Mouse (Mus musculus) ES-Bruce4 (cell line): ENCODE measurements around the gene Inpp5f. TPM values are rescaled to one million over a fixed set of nuclear protein-coding genes. Genes with fewer than 3 reads are reported as not detected.

ENCODE experiments used
- H3K27ac ChIP-seq: 2 replicates; pipeline ENCODE4 v1.5.1; 2012; ENCODE audit warnings: low read length, inconsistent platforms; ENCODE audit not compliant: insufficient read depth
- H3K27me3 ChIP-seq: 2 replicates; pipeline ENCODE4 v1.6.1; 2012; ENCODE audit warnings: mild to moderate bottlenecking, low read length, inconsistent platforms; ENCODE audit not compliant: control insufficient read depth, poor library complexity, insufficient read depth, severe bottlenecking
- H3K36me3 ChIP-seq: 2 replicates; pipeline ENCODE4 v1.6.1; 2012; ENCODE audit warnings: inconsistent platforms, mild to moderate bottlenecking, low read length, moderate library complexity; ENCODE audit not compliant: control insufficient read depth, poor library complexity, insufficient read depth, severe bottlenecking
- H3K4me1 ChIP-seq: one replicate; pipeline ENCODE4 v1.8.1; 2011; ENCODE audit warnings: low read length; ENCODE audit not compliant: control insufficient read depth, insufficient read depth
- H3K4me3 ChIP-seq: 2 replicates; pipeline ENCODE4 v1.5.1; 2011; ENCODE audit warnings: low read depth, mild to moderate bottlenecking, low read length
- H3K9ac ChIP-seq: 2 replicates; pipeline ENCODE4 v1.6.1; 2012; ENCODE audit warnings: low read depth, mild to moderate bottlenecking, inconsistent platforms; ENCODE audit not compliant: poor library complexity, severe bottlenecking
- H3K9me3 ChIP-seq: replicated peaks from 2 replicates; pipeline ENCODE4 v1.6.1; 2012; ENCODE audit warnings: mild to moderate bottlenecking, low read length, inconsistent platforms; ENCODE audit not compliant: control insufficient read depth, poor library complexity, insufficient read depth, severe bottlenecking
- CTCF ChIP-seq: IDR thresholded peaks from one replicate; pipeline ENCODE4 v1.8.1; 2011; ENCODE audit warnings: low read depth, low read length
- EP300 ChIP-seq: IDR thresholded peaks from 2 replicates; pipeline ENCODE4 v1.6.1; 2011; ENCODE audit warnings: low read depth, low read length; ENCODE audit not compliant: insufficient read depth
- POLR2A ChIP-seq: IDR thresholded peaks from one replicate; pipeline ENCODE4 v1.8.1; 2011; ENCODE audit warnings: low read length; ENCODE audit not compliant: insufficient read depth
- polyA plus RNA-seq: library from polyadenylated mRNA; stranded (reverse); fragments of >200 nt; gene quantifications from 2 replicates; pipeline ENCODE4 v1.2.4, GENCODE M21; 2011; ENCODE audit warnings: low read depth; ENCODE audit not compliant: missing spikeins, insufficient read depth, insufficient read length

Inpp5f gene
- polyA plus RNA-seq, 1 experiment: 40.6 TPM

DNA sequence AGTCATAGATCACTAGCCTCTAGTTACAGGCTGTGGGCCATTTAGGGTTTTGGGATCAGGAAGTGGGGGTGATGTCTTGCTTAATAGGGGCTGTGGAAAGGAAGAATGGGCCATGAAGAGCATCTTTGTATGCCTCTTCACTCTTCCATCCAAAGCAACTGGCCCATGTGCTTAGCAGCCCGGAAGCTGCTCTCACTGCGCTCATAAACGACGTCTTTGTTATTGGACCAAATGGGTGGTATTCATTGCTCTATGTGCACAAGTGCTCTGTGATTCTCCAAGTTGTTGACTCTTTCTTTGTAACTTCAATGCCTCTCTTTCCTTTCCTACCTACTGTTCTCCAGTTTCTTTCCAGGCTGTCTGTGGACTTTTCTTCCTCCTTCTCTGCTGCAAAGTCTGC, 39.1 kb upstream of the Inpp5f start:
- Histone ChIP-seq H3K9ac (no peak overlapping the region), H3K9me3 (no peaks in the 10 kb centered on the region), H3K27ac (no peak overlapping the region), H3K36me3 (no peaks in the 10 kb centered on the region), H3K27me3 (no peaks in the 10 kb centered on the region), H3K4me1 (no peaks in the 10 kb centered on the region), H3K4me3 (no peak overlapping the region)
- TF ChIP-seq POLR2A: no peak
- no peak for TF ChIP-seq CTCF
- no peak for TF ChIP-seq EP300

DNA sequence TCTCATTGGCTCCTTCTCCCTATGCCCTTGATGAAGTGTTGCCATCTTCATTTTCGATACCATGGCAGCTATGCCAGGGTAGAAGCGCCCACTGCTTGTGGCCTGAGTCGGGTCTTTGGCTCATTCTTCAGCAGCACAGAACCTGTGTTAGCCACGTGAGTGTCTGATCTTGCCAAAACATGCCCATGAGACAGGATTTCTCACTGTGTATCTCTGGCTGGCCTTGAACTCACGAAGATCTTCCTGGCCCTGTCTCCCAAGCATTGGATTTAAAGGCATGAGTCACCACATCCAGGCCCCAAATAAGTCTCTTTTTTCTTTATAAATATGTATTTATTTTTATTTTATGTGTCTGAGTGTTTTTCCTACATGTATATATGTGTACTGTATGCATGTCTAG, 35.9 kb upstream of the Inpp5f start:
- H3K9me3 ChIP-seq: peaks cover 3% of the 10 kb centered on the region; the same call in 1 of the 2 replicates
- no peaks in the 10 kb centered on the region for H3K4me1 ChIP-seq
- no peak overlapping the region for H3K9ac ChIP-seq
- TF ChIP-seq POLR2A (no peak), CTCF (no peak), EP300 (no peak)
- H3K4me3 ChIP-seq: no peak overlapping the region
- no peaks in the 10 kb centered on the region for H3K36me3 ChIP-seq
- H3K27ac ChIP-seq: no peak overlapping the region
- no peaks in the 10 kb centered on the region for H3K27me3 ChIP-seq

DNA sequence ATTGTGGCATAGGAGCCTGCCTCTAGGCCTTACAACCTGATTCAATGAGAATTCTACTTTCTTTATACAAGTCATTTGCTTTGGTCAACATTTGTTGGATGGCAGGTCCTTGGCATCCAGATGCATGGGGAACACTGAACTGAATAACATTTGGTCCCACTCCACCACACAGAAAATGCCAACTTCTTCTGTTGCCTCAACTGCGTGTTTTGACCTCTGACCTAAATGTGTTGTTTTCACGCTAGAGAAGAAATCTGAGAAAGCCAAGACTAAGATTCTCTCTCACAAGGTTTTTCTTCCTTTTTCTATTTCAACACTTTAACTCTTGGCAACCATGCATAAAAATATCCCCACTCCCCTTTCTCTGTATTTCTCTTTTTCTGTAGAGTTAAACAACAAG, 35.3 kb upstream of the Inpp5f start:
- Histone ChIP-seq H3K9me3 (peaks cover 3% of the 10 kb centered on the region; the same call in 1 of the 2 replicates), H3K4me1 (no peaks in the 10 kb centered on the region)
- TF ChIP-seq POLR2A: no peak
- TF ChIP-seq EP300: no peak
- no peak for TF ChIP-seq CTCF

DNA sequence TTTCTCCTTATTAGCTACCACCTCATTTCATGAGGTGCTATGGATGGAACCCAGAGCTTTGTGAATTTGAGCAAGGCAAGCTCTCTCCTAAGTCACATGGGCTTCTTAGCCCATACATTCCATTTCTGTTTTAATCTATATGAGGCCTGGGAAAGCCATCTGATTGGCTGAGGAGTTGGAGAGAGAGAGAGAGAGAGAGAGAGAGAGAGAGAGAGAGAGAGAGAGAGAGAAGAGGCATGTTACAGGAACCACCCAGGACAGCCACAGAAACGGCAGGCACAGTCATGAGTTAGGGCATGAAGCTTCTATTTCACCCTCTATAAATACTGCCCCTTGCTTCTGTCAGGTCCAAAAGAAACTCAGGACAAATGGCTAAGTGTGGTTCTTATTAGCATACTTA, 33.5 kb upstream of the Inpp5f start:
- TF ChIP-seq CTCF (no peak), POLR2A (no peak), EP300 (no peak)
- Histone ChIP-seq H3K27ac (no peak overlapping the region), H3K9ac (no peak overlapping the region), H3K4me3 (no peak overlapping the region), H3K27me3 (no peaks in the 10 kb centered on the region), H3K36me3 (no peaks in the 10 kb centered on the region), H3K4me1 (peaks cover 8% of the 10 kb centered on the region), H3K9me3 (peaks cover 3% of the 10 kb centered on the region; the same call in 1 of the 2 replicates)

More for the DNA sequence above, 35.3 kb upstream of the Inpp5f start:
- H3K36me3 ChIP-seq: no peaks in the 10 kb centered on the region
- no peak overlapping the region for H3K27ac ChIP-seq
- no peak overlapping the region for H3K9ac ChIP-seq
- H3K27me3 ChIP-seq: no peaks in the 10 kb centered on the region
- no peak overlapping the region for H3K4me3 ChIP-seq

DNA sequence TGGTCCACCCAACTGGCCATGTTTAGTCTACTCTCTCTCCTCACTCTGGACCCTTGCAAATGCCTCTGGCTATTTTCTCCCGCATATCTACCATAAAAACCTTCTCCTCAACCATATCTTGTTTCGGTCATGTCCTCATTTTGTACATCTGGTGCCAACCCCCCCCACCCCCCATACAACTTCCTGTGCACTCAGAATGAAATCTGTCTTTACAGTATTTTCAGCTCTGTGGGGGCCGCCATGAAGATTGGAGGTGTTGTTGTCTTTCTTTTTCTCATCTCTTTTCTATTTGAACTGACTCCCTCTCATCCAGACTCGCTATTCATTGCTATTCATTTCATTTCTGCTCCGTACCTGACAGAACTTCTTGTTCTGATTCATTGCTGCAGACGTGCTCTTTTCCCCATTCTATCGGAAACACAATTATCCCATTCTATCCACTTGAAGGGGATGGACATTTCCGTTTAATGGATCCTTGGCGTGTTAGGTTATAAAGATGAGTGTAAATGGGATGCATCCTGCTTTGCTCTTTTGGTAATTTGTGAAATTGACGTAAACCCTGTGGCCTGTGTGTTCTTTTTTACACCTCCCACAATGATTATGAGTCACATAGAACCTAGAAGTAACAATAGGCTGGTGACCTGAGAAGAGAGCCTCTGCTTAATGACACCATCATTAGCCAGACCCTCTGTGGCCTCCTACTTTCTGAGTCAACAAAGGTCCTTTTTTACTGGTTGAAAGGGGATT, 32.8 kb upstream of the Inpp5f start:
- no peak overlapping the region for H3K4me3 ChIP-seq
- H3K36me3 ChIP-seq: no peaks in the 10 kb centered on the region
- H3K9ac ChIP-seq: no peak overlapping the region
- TF ChIP-seq POLR2A (no peak), CTCF (no peak), EP300 (no peak)
- H3K4me1 ChIP-seq: peaks cover 8% of the 10 kb centered on the region
- H3K27ac ChIP-seq: no peak overlapping the region
- H3K9me3 ChIP-seq: peaks cover 3% of the 10 kb centered on the region; the same call in 1 of the 2 replicates
- H3K27me3 ChIP-seq: no peaks in the 10 kb centered on the region

DNA sequence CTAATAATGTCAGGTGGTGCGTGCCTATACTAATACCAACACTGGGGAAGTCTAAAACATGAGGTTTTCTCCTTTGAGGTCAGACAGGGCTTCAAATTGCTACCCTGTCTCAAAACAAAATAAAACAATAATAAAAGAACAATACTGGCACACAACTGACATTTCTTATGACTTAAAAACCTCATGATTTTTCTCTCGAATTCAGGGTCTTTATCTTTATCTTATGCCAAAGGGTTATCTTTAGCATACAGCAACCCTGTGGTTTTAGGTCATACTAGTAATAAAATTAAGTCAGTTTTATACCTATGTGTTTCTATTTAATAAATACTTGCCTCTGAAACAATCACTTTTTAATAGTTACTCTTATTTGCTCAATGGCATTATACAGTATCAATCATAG, 31.7 kb upstream of the Inpp5f start:
- Histone ChIP-seq H3K4me3 (no peak overlapping the region), H3K27me3 (no peaks in the 10 kb centered on the region), H3K9me3 (peaks cover 3% of the 10 kb centered on the region; the same call in 1 of the 2 replicates), H3K36me3 (no peaks in the 10 kb centered on the region), H3K9ac (no peak overlapping the region), H3K4me1 (peaks cover 8% of the 10 kb centered on the region), H3K27ac (no peak overlapping the region)
- TF ChIP-seq POLR2A: no peak
